Mouse (Mus musculus) liver, embryonic 14.5 days (tissue): ENCODE results near the gene Otud4. TPM values are rescaled to one million over a fixed set of nuclear protein-coding genes. Genes with fewer than 3 reads are reported as not detected.

Source experiments
- ATAC-seq: fragments of 200-750 bp; cut with Nextera tagmentation; 2 replicates; pipeline ENCODE4 v1.8.0; 2017; ENCODE audit warnings: moderate number of reproducible peaks, mild to moderate bottlenecking, moderate library complexity; ENCODE audit not compliant: insufficient read depth
- DNase-seq, 3 experiments: peaks; one replicate each; pipeline ENCODE4 v3.0.0-alpha.2; 2012 to 2013; ENCODE audit warnings: low read depth in 3 of 3, low spot score in 3 of 3
- H3K27ac ChIP-seq: fragments of 300-500 bp; sonication (generic); 2 replicates; pipeline ENCODE4 v1.5.1; 2014; ENCODE audit warnings: moderate library complexity, mild to moderate bottlenecking, control low read depth, inconsistent platforms
- H3K27me3 ChIP-seq: fragments of 300-500 bp; sonication (generic); 2 replicates; pipeline ENCODE4 v1.6.1; 2014; ENCODE audit warnings: mild to moderate bottlenecking, low read length, moderate library complexity; ENCODE audit not compliant: control insufficient read depth, insufficient read depth
- H3K36me3 ChIP-seq: fragments of 300-500 bp; sonication (generic); replicated peaks from 2 replicates; pipeline ENCODE4 v1.6.1; 2014; ENCODE audit warnings: low read depth; ENCODE audit not compliant: control insufficient read depth, insufficient read depth
- H3K4me1 ChIP-seq, 2 experiments: fragments of 200-500 bp in 1 of 2; fragments of 300-500 bp in 1 of 2; sonication (generic) in 1 of 2; replicated peaks; 2 replicates each; pipeline ENCODE4 v1.6.1; 2012 to 2014; ENCODE audit warnings: antibody characterized with exemption in 1 of 2, inconsistent platforms in 1 of 2, low read length in 1 of 2; ENCODE audit not compliant: control insufficient read depth in 2 of 2, insufficient read depth in 2 of 2
- H3K4me2 ChIP-seq: fragments of 300-500 bp; sonication (generic); 2 replicates; pipeline ENCODE4 v1.6.1; 2014; ENCODE audit warnings: low read depth, mild to moderate bottlenecking, control low read depth, moderate library complexity
- H3K4me3 ChIP-seq, 2 experiments: fragments of 200-500 bp in 1 of 2; fragments of 300-500 bp in 1 of 2; sonication (generic) in 1 of 2; 2 replicates each; pipeline ENCODE4 v1.5.1; 2012 to 2014; ENCODE audit warnings: low read depth in 2 of 2, low read length in 2 of 2, mild to moderate bottlenecking in 2 of 2, control low read depth in 1 of 2, inconsistent platforms in 1 of 2, moderate library complexity in 1 of 2; ENCODE audit not compliant: insufficient read depth in 1 of 2
- H3K9ac ChIP-seq: fragments of 300-500 bp; sonication (generic); replicated peaks from 2 replicates; pipeline ENCODE4 v1.6.1; 2014; ENCODE audit warnings: mild to moderate bottlenecking, control low read depth, moderate library complexity
- H3K9me3 ChIP-seq: fragments of 300-500 bp; sonication (generic); 2 replicates; pipeline ENCODE4 v1.6.1; 2016; ENCODE audit warnings: low read length, mixed read lengths; ENCODE audit not compliant: control insufficient read depth
- CTCF ChIP-seq: IDR thresholded peaks from 2 replicates; pipeline ENCODE4 v1.5.1; 2016; ENCODE audit warnings: antibody characterized with exemption, low read depth, control low read depth
- EP300 ChIP-seq: IDR thresholded peaks from 2 replicates; pipeline ENCODE4 v1.6.1; 2016; ENCODE audit warnings: antibody characterized with exemption, low read depth
- WGBS: fragments of 180-500 bp; shearing (Covaris S2); extraction: QIAGEN DNeasy Blood & Tissue Kit; methylation state at CpG from one replicate; pipeline ENCODE4 v1.1.7; 2014; ENCODE audit not compliant: insufficient replicate concordance; 5-methylcytosine and 5-hydroxymethylcytosine counted together
- polyA plus RNA-seq, 2 experiments: library from polyadenylated mRNA; depleted of rRNA in 1 of 2; stranded (reverse) in 1 of 2; unstranded in 1 of 2; fragments of >200 nt; fragmentation: Nextera tagmentation in 1 of 2; extraction: Ambion mirVana in 1 of 2; gene quantifications; 2 replicates each; pipeline versions ENCODE4 v1.2.1 to v1.2.3; 2012 to 2014

The Otud4 gene
- polyA plus RNA-seq, 2 experiments, result 8.6 to 10.3 TPM

- Histone ChIP-seq H3K4me3 (no peak overlapping the region), H3K4me1 (peaks cover 6 to 9% of the 10 kb centered on the region in 2 experiments), H3K4me2 (no peak overlapping the region), H3K9ac (no peak overlapping the region), H3K27ac (no peak overlapping the region), H3K9me3 (no peaks in the 10 kb centered on the region), H3K27me3 (no peaks in the 10 kb centered on the region), H3K36me3 (no peaks in the 10 kb centered on the region)
- WGBS, result 50% methylated on average over 3 of the region's 3 CpGs
- TF ChIP-seq EP300 (no peak), CTCF (no peak)
- DNase-seq (no peak), ATAC-seq (no peak)
Observed at GRCm38 (mm10) chr8:79637237-79637636, 2.2 kb upstream of the Otud4 start.

GRCm38 (mm10) chr8:79638001-79638706, 1.3 kb upstream of the Otud4 start:
- ATAC-seq, result no peak
- Histone ChIP-seq H3K4me1 (peaks cover 10 to 13% of the 10 kb centered on the region in 2 experiments), H3K36me3 (no peaks in the 10 kb centered on the region), H3K4me3 (peak overlapping the region; percentile 70 to 85), H3K4me2 (peak overlapping the region; percentile 78), H3K9me3 (no peaks in the 10 kb centered on the region), H3K9ac (peak overlapping the region; percentile 93), H3K27me3 (no peaks in the 10 kb centered on the region), H3K27ac (peak overlapping the region; percentile 89)
- DNase-seq, result no peak
- whole genome bisulfite sequencing, result 8% methylated on average over 11 of the region's 11 CpGs
- TF ChIP-seq EP300, result no peak

- Histone ChIP-seq H3K27ac (peak overlapping the region; percentile 89), H3K4me1 (peaks cover 10 to 19% of the 10 kb centered on the region in 2 experiments), H3K9ac (peak overlapping the region; percentile 93), H3K4me2 (peak overlapping the region; percentile 78), H3K9me3 (no peaks in the 10 kb centered on the region), H3K36me3 (peaks cover under 1% of the 10 kb centered on the region; the same call in 1 of the 2 replicates), H3K4me3 (peak overlapping the region; percentile 85 to 95), H3K27me3 (no peaks in the 10 kb centered on the region)
- under 1% methylated on average over 77 of the region's 77 CpGs for WGBS
- DNase-seq (peak; percentile 97), ATAC-seq (peak; percentile 99)
- TF ChIP-seq EP300 (no peak), CTCF (peak; percentile 9; the same call in 1 of the 2 replicates)
Observed at GRCm38 (mm10) chr8:79638707-79639549, 490 bp upstream of the Otud4 start.

- no peak for TF ChIP-seq EP300
- TF ChIP-seq CTCF, result no peak
- WGBS, result 11% methylated on average over 1 of the region's 1 CpGs
- ATAC-seq, result no peak
- no peak for DNase-seq
- H3K27me3 ChIP-seq, result no peaks in the 10 kb centered on the region
- no peaks in the 10 kb centered on the region for H3K9me3 ChIP-seq
- H3K9ac ChIP-seq, result peak overlapping the region; percentile 91
- no peak overlapping the region for H3K27ac ChIP-seq
- H3K4me1 ChIP-seq, result peaks cover 10 to 20% of the 10 kb centered on the region in 2 experiments
- peak overlapping the region; percentile 85 to 95 for H3K4me3 ChIP-seq
- H3K36me3 ChIP-seq, result peaks cover 7% of the 10 kb centered on the region
- H3K4me2 ChIP-seq, result peak overlapping the region; percentile 71
Observed at GRCm38 (mm10) chr8:79641119-79641518, 1.7 kb downstream of the Otud4 start.

GRCm38 (mm10) chr8:79649569-79649968, 10.2 kb downstream of the Otud4 start:
- H3K9ac ChIP-seq, result no peak overlapping the region
- H3K9me3 ChIP-seq, result no peaks in the 10 kb centered on the region
- H3K36me3 ChIP-seq, result peaks cover 41% of the 10 kb centered on the region
- ATAC-seq (no peak), DNase-seq (no peak)
- TF ChIP-seq EP300 (no peak), CTCF (no peak)
- H3K27me3 ChIP-seq, result no peaks in the 10 kb centered on the region
- no peak overlapping the region for H3K4me2 ChIP-seq
- WGBS, result 83% methylated on average over 4 of the region's 4 CpGs
- H3K27ac ChIP-seq, result no peak overlapping the region
- no peak overlapping the region for H3K4me3 ChIP-seq
- no peaks in the 10 kb centered on the region for H3K4me1 ChIP-seq
